Mouse (Mus musculus) lung, embryonic 16.5 days (tissue): ENCODE results near the gene Tc2n. TPM values are rescaled to one million over a fixed set of nuclear protein-coding genes. Genes with fewer than 3 reads are reported as not detected.
"Not testable (repeated sequence)": the region's sequence is repeated elsewhere in the genome, so short reads cannot be mapped to it uniquely, and the experiment has no call there.

Experiments
- ATAC-seq: fragments of 200-750 bp; cut with Nextera tagmentation; 2 replicates; pipeline ENCODE4 v1.8.0; 2017; ENCODE audit warnings: low read depth, mild to moderate bottlenecking, moderate library complexity
- H3K27ac ChIP-seq: fragments of 300-500 bp; sonication (generic); 2 replicates; pipeline ENCODE4 v1.5.1; 2014; ENCODE audit warnings: mild to moderate bottlenecking, control low read depth, low read length
- H3K27me3 ChIP-seq: fragments of 300-500 bp; sonication (generic); 2 replicates; pipeline ENCODE4 v1.6.1; 2014; ENCODE audit warnings: low read depth, low read length, mixed read lengths; ENCODE audit not compliant: control insufficient read depth, insufficient read depth
- H3K36me3 ChIP-seq: fragments of 300-500 bp; sonication (generic); 2 replicates; pipeline ENCODE4 v1.6.1; 2014; ENCODE audit warnings: low read length; ENCODE audit not compliant: control insufficient read depth, insufficient read depth
- H3K4me1 ChIP-seq: fragments of 300-500 bp; sonication (generic); replicated peaks from 2 replicates; pipeline ENCODE4 v1.6.1; 2014; ENCODE audit warnings: low read length, mixed read lengths; ENCODE audit not compliant: control insufficient read depth, insufficient read depth
- H3K4me2 ChIP-seq: fragments of 300-500 bp; sonication (generic); 2 replicates; pipeline ENCODE4 v1.6.1; 2014; ENCODE audit warnings: low read depth, low read length, control low read depth
- H3K4me3 ChIP-seq: fragments of 300-500 bp; sonication (generic); 2 replicates; pipeline ENCODE4 v1.5.1; 2014; ENCODE audit warnings: mild to moderate bottlenecking, low read length, control low read depth
- H3K9ac ChIP-seq: fragments of 300-500 bp; sonication (generic); 2 replicates; pipeline ENCODE4 v1.6.1; 2014; ENCODE audit warnings: low read length, control low read depth
- H3K9me3 ChIP-seq: fragments of 300-500 bp; sonication (generic); 2 replicates; pipeline ENCODE4 v1.6.1; 2016; ENCODE audit warnings: low read length; ENCODE audit not compliant: control insufficient read depth
- WGBS: fragments of 180-500 bp; shearing (Covaris S2); extraction: QIAGEN DNeasy Blood & Tissue Kit; methylation state at CpG from one replicate; pipeline ENCODE4 v1.1.7; 2014; 5-methylcytosine and 5-hydroxymethylcytosine counted together
- polyA plus RNA-seq: library from polyadenylated mRNA; unstranded; fragments of >200 nt; fragmentation: Nextera tagmentation; extraction: Ambion mirVana; gene quantifications from 2 replicates; pipeline ENCODE4 v1.2.1, GENCODE M21; 2015

Gene Tc2n
- polyA plus RNA-seq, 1 experiment from 2014 or later = 9.7 TPM

- no peak for ATAC-seq
- no peaks in the 10 kb centered on the region for H3K4me1 ChIP-seq
- no peak overlapping the region for H3K4me2 ChIP-seq
- H3K4me3 ChIP-seq = no peak overlapping the region
- WGBS = 32% methylated on average over 2 of the region's 2 CpGs
- H3K27me3 ChIP-seq = no peaks in the 10 kb centered on the region
- H3K27ac ChIP-seq = no peak overlapping the region
- H3K36me3 ChIP-seq = no peaks in the 10 kb centered on the region
- H3K9ac ChIP-seq = no peak overlapping the region
- H3K9me3 ChIP-seq = no peaks in the 10 kb centered on the region
Measured at GRCm38 (mm10) chr12:101740486-101740885, 22.2 kb upstream of the Tc2n start.

GRCm38 (mm10) chr12:101740045-101740444 lies 21.7 kb upstream of the Tc2n start:
- no peaks in the 10 kb centered on the region for H3K27me3 ChIP-seq
- no peak overlapping the region for H3K9ac ChIP-seq
- H3K4me3 ChIP-seq = no peak overlapping the region
- H3K9me3 ChIP-seq = no peaks in the 10 kb centered on the region
- H3K4me2 ChIP-seq = no peak overlapping the region
- 14% methylated on average over 2 of the region's 2 CpGs for WGBS
- no peak overlapping the region for H3K27ac ChIP-seq
- ATAC-seq = no peak
- H3K4me1 ChIP-seq = no peaks in the 10 kb centered on the region
- H3K36me3 ChIP-seq = no peaks in the 10 kb centered on the region

- 2% methylated on average over 8 of the region's 9 CpGs for WGBS
- Histone ChIP-seq H3K4me1 (no peaks in the 10 kb centered on the region), H3K9ac (peak overlapping the region; percentile 79; the same call in 1 of the 2 replicates), H3K36me3 (no peaks in the 10 kb centered on the region), H3K27me3 (peaks cover 5% of the 10 kb centered on the region; the same call in 1 of the 2 replicates), H3K9me3 (no peaks in the 10 kb centered on the region), H3K4me2 (peak overlapping the region; percentile 92), H3K27ac (0 out of 2 replicates have a peak overlapping the region, but pooled peaks have one; percentile 6), H3K4me3 (peak overlapping the region; percentile 69)
- ATAC-seq = peak; percentile 73
Measured at GRCm38 (mm10) chr12:101718755-101719150, 430 bp upstream of the Tc2n start.

GRCm38 (mm10) chr12:101699176-101699575 lies 19.1 kb downstream of the Tc2n start:
- Histone ChIP-seq H3K27ac (no peak overlapping the region), H3K9ac (no peak overlapping the region), H3K9me3 (no peaks in the 10 kb centered on the region), H3K4me3 (no peak overlapping the region), H3K4me1 (no peaks in the 10 kb centered on the region), H3K36me3 (no peaks in the 10 kb centered on the region), H3K4me2 (no peak overlapping the region), H3K27me3 (no peaks in the 10 kb centered on the region)
- no peak for ATAC-seq
- 78% methylated on average over 3 of the region's 3 CpGs for WGBS

GRCm38 (mm10) chr12:101696521-101696920 lies 21.8 kb downstream of the Tc2n start:
- Histone ChIP-seq H3K27me3 (no peaks in the 10 kb centered on the region), H3K4me3 (no peak overlapping the region), H3K9ac (no peak overlapping the region), H3K9me3 (no peaks in the 10 kb centered on the region), H3K4me1 (no peaks in the 10 kb centered on the region), H3K36me3 (no peaks in the 10 kb centered on the region), H3K27ac (no peak overlapping the region), H3K4me2 (no peak overlapping the region)
- no peak for ATAC-seq
- WGBS = 77% methylated on average over 1 of the region's 1 CpGs

GRCm38 (mm10) chr12:101680538-101680937 lies 37.8 kb downstream of the Tc2n start:
- H3K4me2 ChIP-seq = no peak overlapping the region
- ATAC-seq = no peak
- H3K27ac ChIP-seq = no peak overlapping the region
- no peaks in the 10 kb centered on the region for H3K9me3 ChIP-seq
- no peak overlapping the region for H3K4me3 ChIP-seq
- H3K27me3 ChIP-seq = no peaks in the 10 kb centered on the region
- H3K4me1 ChIP-seq = no peaks in the 10 kb centered on the region
- no peaks in the 10 kb centered on the region for H3K36me3 ChIP-seq
- no peak overlapping the region for H3K9ac ChIP-seq
- WGBS = 74% methylated on average over 2 of the region's 2 CpGs

GRCm38 (mm10) chr12:101667502-101667901 lies 50.8 kb downstream of the Tc2n start:
- ATAC-seq = no peak
- WGBS = 91% methylated on average over 2 of the region's 2 CpGs
- no peaks in the 10 kb centered on the region for H3K27me3 ChIP-seq

GRCm38 (mm10) chr12:101633137-101633536 lies 85.2 kb downstream of the Tc2n start:
- 50% methylated on average over 1 of the region's 1 CpGs for WGBS
- H3K9ac ChIP-seq = no peak overlapping the region
- H3K36me3 ChIP-seq = no peaks in the 10 kb centered on the region
- H3K4me2 ChIP-seq = no peak overlapping the region
- no peaks in the 10 kb centered on the region for H3K4me1 ChIP-seq
- ATAC-seq = peak; percentile 83
- no peak overlapping the region for H3K27ac ChIP-seq
- H3K9me3 ChIP-seq = no peaks in the 10 kb centered on the region
- no peaks in the 10 kb centered on the region for H3K27me3 ChIP-seq
- H3K4me3 ChIP-seq = no peak overlapping the region

More at GRCm38 (mm10) chr12:101667502-101667901, 50.8 kb downstream of the Tc2n start:
- no peaks in the 10 kb centered on the region for H3K9me3 ChIP-seq
- no peaks in the 10 kb centered on the region for H3K4me1 ChIP-seq
- no peak overlapping the region for H3K4me2 ChIP-seq
- no peak overlapping the region for H3K27ac ChIP-seq
- H3K4me3 ChIP-seq = no peak overlapping the region
- no peaks in the 10 kb centered on the region for H3K36me3 ChIP-seq
- H3K9ac ChIP-seq = no peak overlapping the region

- not testable (repeated sequence) for H3K4me1 ChIP-seq, H3K9me3 ChIP-seq, H3K9ac ChIP-seq, H3K4me3 ChIP-seq, H3K4me2 ChIP-seq, ATAC-seq, H3K27ac ChIP-seq, H3K36me3 ChIP-seq, H3K27me3 ChIP-seq
Measured at GRCm38 (mm10) chr12:101606622-101607021, 111.7 kb downstream of the Tc2n start.
